Mouse (Mus musculus) lung, adult 2 months (tissue): ENCODE results near the gene Plbd2.

Experiments
- CTCF ChIP-seq: fragments of 200-500 bp; IDR thresholded peaks from 2 replicates; pipeline ENCODE4 v1.5.1; 2011; ENCODE audit warnings: mild to moderate bottlenecking, low read length, control low read depth; ENCODE audit not compliant: insufficient read depth
- POLR2A ChIP-seq: fragments of 200-500 bp; IDR thresholded peaks from 2 replicates; pipeline ENCODE4 v1.6.1; 2011; ENCODE audit warnings: low read depth, mild to moderate bottlenecking, control low read depth, low read length, borderline replicate concordance; ENCODE audit errors: extremely low read depth

DNA sequence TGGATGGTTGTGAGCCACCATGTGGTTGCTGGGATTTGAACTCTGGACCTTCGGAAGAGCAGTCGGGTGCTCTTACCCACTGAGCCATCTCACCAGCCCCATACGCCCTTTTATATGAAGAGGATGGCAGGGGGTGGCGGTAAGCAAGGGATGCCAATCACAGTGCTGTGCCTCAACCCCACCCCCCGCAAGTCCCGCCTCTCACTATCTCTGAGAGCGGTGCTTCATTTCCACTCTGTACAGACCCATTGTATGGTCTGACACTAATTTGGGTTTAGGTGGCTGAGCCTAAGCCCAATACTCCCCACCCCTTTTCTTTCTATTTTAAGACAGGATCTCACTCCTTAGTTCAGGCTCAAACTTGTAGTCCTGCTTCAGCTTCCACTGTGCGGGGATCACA is 27.6 kb downstream of the Plbd2 start:
- no peak for TF ChIP-seq POLR2A
- no peak for TF ChIP-seq CTCF
